Mouse (Mus musculus) MEL-GATA-1-ER (cell line): ENCODE data around the gene Pold4.

Experiments used
- DNase-seq: peaks from one replicate; pipeline ENCODE4 v3.0.0-alpha.2; 2012; ENCODE audit warnings: low read depth; ENCODE audit errors: extremely low read depth

Pold4 gene

DNA sequence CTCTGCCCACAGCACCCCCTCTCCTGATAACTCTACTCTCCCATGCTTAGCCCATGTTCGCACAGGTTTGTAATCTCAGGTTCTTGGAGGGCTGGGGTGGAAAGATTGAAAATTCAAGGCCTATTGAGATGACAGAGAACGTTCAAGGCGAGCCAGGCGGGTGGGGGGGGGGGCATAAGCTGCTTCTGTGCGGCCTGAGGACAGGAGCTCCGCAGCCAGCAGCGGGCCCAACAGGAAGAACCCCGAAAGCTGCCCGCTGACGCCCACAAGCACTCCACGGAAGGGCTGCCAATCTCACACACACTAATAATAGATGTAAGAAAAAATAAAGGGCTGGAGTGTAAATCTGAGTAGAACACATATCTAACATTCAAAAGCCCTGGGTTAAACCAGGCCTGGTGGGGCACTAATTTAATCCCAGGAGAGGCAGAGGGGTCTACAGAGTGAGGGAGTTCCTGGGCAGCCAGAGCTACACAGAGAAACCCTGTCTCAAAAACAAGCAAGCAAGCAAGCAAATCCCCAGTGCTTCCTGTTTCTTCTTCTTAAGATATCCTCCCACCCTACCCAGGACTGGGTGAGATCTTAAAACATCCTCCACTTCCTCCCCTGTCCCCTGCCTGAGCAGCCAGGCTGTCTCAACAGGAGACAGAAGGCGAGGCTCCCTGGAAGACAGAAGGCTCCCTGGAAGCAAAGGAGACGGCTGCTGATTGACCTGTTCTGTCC is 27.9 kb upstream of the Pold4 start:
- DNase-seq: no peak

DNA sequence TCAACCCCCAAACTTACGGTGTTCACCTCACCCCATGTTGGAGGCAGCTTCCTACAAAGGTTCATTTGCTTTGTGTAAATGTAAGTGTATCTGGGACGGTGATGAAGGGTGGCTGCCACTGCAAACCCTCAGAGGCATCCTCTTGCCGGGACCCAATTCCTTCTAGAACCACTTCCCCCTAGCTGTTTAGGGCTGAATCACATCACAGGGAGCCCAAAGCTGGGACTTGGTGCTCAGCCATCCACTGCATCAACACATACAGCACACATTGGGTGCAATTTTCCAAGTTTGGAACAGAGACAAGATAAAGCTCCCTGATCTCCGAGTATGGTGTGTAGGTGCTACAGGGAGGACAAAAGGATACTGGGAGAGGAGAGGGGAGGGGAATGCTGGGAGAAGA is 26.8 kb upstream of the Pold4 start:
- DNase-seq: no peak

DNA sequence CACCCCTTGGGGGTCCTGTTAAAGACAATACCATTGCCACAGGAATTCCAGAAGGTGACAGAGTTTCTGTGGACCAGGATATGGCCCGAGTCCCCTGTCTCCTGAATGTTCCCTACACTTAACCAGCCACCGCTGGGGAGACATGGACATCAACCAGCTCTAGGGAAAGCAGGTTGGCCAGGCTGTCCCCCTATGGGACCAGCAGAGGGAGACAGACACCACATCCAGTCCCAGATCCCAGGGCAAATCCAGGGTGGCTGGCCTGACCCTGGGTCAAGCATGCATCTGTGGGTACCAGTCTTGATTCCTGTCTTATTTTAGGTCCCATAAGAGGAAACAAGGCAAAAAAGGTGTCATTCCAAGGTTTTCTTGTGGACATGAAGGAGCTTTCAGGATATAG is 24.7 kb upstream of the Pold4 start:
- DNase-seq: no peak

DNA sequence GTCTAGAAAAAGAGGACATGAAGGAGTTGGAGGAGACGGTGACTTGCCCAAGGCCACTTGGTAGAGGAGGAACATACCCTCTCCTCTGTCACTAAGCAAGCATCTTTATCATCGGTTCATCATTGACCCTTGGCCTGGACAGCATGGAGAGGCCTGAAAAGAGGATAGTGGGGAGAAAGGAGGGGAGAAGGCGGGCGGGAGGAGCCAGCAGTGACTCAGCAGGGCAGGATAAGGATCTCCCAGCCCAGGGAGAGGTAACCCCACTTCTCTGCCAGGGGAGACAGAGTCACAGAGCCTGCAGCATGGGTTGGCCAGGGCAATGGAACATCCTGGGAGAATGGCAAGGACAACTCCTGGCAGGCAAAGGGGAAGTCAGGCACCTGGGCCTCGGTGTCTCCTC is 23.1 kb upstream of the Pold4 start:
- DNase-seq: no peak

DNA sequence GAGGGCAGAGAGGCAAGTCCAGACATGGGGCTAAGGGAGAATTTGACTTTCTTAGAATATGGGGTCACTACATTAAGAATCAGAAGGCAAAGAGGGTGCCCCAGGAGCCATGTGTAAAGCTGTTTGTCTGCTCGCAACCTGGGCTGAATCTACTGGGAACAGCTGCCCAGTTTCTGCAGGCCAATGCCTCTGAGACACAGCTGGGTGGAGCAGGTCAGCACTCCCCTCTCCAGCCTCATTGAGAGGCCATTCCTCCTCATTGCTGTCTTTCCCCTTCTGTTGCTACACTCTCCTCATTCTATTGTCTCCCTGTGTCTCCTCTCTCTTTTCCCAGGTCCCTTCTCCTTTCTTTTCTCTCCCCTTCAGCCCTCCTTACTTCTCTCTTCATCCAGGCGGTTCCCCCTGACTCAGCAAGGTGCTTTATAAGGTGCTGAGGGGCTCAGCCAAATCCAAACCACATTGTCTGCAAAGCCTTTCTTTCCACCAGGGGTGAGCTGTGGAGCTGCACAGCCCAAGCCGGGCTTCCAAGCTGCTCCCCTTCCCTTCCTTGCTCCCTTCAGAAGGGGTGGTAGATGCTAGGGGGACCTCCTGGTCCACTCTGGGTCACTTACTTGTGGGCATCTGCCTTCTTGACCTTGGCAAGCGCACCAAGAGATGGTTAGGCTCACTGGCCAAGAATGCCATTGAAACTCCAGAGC is 19.7 kb upstream of the Pold4 start:
- DNase-seq: no peak

DNA sequence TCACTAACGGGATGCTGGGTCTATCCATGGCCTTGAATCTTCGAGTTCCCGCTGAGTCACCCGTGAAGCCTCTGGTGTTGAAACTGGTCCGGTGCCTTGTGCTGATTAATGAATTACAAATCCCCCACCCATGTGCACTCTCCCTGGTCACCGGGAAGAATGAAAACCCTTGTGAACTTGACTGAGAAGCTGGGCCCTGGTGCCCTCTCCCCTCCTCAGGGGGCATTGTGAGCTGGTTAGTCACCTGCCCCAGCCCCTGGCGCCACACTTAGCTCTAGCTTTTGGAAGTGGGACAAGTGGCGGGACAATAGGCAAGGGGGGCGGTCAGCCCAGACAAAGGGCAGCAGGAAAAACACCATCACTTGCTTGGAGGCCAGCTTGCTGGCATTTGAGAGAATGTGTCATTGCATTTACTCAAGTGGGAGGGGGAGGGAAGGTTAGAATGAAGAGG is 18.1 kb upstream of the Pold4 start:
- DNase-seq: no peak

DNA sequence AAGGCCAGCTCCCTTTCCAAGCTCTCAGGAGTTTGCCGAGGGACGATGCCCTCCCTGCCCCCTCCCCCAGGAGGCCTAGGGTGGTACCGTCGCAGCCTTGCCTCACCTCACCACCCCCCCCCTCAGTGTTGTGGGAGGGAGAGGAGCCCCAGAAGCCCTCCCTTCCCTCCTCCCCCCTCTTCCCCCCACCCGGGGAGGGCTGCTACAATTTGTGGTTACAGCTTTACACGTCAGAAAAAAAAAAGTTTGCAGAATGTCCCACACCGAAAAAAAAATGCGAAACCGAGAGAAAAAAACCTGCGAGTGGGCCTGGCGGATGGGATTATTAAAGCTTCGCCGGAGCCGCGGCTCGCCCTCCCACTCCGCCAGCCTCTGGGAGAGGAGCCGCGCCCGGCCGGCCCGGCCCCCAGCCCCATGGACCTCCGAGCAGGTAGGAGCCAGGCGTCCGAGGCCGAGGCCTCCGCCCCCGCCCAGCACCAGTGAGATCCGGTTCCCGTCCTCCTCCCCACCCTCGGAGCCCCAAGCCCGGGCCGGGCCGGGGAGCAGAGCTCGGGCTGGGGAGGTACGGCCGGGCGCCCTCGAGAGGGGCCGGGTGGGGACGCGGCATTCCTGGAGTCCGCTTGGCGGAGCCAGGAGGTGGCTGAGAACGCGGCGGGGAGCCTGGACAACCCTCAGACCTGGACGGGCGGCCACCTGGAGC is 17.5 kb upstream of the Pold4 start, which contains the start of the genes Clcf1 and AC109138.7:
Gene Clcf1 (plus strand): TSS at position 168 of the 700 bp plus-strand sequence.
Gene AC109138.7 (plus strand): TSS at position 287 of the 700 bp plus-strand sequence.
- DNase-seq: no peak

DNA sequence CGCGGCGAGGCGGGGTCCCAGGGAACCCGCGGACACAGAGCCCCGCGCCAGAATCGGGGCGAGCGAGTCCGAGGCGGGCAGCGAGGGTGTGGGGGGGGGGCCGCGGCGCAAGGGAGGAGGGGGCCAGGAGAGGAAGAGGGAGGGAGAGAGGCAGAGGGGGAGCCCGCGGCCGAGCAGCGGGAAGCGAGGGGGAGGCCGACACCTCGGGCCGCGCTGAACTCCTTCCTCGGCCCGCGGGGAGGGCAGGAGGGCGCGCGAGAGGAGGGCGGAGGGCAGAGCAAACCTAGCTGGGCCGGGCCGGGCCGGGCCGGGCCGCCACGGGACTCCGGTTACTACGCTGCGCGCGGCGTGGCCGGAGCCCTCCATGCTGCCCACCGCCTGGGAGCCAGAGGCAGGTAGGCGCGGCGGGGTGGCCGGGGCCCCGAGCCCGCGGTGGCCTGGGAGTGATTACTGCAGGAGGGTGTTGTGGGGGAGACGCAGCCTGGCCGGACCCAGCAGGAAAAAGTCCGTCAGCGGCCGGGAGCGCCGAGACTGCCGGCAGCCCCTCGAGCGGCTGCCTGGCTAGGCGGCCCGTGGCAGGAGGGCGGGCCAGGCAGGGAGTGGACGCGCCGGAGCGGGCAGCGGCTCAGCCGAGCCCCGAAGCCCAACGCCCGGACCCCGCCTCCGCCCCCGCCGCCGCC is 16.8 kb upstream of the Pold4 start:
- DNase-seq: no peak

DNA sequence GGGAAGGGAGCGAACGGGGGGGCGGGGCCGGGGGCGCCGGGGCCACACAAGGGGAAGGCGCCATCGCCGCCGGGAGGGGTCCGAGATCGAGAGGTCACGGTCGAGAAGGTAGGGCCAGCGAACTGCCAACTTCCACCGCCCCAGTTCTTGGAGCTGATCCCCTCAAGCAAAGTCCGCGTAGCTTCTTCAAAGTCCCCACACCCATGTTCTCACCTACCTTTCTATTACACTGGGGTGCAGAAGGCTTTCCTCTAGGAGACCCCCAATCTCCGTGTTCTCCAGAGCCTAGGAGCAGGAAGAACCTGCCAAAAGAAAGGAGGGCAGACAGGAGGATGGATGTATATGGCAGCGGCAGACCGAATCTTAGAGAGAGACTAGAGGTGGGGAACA is 16.3 kb upstream of the Pold4 start:
- DNase-seq: no peak

DNA sequence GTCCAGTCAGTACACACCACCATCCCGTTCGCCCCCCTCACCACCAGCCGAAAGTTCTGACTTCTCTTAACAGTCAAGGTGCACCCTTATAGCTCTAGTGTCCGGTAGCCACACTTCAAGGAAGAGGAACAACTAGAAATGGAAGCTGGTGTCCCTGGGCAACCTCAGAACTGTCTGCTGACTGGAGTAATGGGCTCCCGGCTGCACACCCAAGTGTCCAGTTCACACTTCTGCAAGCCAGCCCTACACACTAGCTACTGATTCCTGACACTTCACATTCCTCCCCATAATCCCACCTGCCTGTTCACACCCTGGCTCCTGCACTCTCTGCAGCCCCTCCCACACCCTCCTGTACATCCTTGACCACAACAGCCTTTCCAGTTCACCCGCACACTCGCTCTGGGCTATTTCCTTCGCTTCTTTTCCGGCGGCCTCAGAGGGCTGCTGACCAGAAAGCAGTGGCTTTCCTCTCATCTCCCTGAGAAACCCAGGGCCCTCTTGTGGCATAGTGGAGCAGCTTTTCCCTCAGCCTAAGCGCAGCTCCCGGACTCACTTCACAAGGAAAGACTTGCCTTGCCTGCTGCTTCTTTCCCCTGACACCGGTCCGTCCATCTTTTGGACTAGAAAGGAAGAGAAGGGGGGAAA is 15.5 kb upstream of the Pold4 start:
- no peak for DNase-seq

DNA sequence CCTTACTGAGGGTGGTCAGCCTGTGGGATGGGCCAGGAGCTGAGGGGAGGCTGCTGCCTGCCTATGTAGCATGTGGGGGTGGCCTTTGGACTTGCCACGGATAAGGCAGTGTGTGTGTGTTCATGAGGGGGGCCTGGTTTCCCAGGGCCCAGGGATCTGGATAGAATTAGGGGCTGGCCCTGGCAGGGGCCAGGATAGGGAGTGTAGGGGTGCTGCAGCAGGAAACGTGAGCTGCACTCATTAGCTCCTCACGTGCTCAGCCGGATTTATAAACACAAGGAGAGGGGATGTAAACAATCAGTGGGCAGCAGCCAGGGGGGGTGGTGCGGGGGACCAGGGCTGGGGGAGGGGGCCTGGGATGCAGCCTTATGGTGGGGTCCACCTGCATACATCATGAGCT is 14.6 kb upstream of the Pold4 start:
- DNase-seq: no peak

DNA sequence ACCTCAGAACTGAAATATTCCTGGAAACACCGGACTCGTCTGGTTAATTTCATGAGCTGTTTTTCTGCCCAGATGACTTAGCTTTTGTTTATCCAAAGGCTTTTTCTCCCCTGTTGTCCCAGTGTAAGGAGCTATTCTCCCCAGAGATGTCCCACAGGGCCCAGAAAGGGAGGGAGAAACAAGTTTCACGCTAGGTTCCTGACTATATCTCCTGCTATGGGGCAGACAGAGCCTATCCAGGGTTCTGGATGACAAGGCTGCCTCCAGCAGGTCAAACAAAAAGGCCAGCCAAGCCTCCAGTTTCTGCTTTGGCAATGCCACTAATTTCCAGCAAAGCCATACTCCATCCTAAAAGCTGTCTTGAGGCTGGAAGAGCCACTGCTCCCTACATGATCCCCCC is 13.8 kb upstream of the Pold4 start:
- DNase-seq: no peak

DNA sequence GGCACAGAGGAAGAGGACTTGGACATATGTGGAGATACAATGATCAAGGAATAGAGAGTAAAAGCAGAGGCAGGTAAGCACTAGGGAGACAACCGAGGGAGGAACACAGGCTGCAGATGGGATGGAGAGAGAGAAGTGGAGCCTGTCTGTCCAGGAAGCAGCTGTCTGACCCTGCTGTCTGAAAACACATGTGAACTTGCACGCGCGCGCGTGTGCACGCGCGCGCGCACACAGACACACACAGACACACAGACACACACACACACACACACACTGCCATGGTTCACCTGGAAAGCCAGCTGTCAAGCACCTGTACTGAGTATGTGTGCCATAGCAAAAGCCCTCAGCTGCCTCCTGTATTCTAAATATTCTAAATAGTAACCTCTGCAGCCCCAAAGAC is 13.4 kb upstream of the Pold4 start:
- no peak for DNase-seq

DNA sequence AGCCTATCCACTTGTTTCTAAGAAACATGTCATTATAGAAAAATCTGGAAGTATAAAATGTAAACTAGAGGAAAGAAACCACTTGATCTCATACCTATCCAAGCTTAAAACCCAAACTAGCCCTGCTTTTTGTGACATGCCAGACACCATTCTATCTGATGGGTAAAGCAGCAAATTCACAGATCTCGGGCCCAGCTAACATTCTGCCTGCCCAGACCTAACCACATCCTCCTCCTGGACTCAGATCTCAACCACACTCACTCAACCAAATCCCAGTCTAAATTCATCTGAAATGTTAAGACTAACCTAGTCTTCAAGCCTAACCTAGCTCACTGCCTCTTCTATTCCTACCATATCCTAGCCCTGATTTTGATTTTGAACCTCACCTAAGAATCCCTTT is 12.9 kb upstream of the Pold4 start:
- no peak for DNase-seq

DNA sequence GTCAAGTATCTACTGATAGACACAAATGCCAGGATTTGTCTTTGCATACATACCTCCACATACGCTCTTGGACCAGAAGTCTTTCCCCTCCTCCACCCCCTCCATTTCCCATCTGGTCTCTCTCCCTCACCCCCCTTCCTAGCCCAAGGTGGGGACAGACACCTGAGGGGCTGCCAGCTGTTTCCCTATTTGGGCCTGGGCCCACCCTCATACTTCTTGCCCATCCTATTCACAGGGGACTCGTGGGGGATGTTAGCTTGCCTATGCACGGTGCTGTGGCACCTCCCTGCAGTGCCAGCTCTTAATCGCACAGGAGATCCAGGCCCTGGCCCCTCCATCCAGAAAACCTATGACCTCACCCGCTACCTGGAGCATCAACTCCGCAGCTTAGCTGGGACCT is 11.8 kb upstream of the Pold4 start:
- DNase-seq: no peak

DNA sequence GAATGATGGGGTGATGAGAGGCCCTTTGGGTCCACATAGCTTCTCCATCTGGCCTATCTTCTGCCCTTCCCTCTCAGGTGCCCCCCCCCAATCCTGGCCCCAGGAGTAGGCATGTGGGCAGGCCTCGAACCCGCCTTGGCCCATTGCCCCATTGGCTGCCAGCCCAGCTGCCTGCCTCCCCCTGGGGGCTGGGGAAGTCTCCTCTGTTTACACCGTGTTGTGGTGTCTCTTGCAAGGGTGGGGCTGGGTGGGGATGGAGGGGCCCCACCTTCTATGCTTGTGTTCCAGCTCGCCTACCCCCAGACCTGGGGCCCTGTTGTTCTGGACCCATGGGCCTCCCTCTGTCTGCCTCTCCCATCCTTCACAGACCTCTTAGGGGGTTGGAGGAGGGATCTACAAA is 11.3 kb upstream of the Pold4 start:
- DNase-seq: no peak

DNA sequence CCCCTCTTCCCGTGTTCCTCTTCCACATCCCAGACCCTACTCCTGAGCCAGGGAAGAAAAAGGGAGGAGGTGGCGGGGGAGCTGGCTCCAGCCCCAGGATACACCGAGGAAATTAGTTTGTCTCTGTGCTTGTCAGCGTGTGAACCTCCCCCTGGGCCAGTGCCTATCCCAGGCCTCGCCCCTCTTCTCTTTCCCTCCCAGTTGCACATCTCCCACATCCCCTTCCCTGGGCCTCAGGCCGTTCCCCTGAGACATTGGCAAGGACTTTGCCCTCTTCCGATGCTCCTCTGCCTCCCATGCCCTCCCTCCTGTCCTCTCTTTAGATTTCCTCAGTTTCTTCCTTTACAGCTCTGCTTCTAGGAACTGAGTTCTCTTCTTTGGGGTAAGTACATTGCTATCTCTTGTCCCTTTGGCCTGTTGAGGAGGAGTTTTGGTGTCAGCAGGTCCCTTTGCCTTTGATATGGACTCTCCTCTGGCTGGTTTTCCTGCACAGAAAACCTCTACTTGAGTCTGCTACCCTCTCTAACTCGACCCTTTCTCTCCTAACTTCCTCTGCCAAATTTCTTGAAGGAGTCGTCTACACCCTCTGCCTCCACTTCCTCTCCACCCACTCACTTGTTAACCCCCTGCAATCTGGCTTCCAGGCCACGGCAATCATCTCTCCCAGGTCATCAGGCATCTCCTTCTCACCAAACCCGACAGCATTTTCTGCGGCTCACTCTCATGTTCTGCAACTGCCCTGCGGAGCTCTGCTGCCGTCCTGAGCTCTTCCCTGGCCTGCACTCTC is 10.5 kb upstream of the Pold4 start:
- DNase-seq: no peak

DNA sequence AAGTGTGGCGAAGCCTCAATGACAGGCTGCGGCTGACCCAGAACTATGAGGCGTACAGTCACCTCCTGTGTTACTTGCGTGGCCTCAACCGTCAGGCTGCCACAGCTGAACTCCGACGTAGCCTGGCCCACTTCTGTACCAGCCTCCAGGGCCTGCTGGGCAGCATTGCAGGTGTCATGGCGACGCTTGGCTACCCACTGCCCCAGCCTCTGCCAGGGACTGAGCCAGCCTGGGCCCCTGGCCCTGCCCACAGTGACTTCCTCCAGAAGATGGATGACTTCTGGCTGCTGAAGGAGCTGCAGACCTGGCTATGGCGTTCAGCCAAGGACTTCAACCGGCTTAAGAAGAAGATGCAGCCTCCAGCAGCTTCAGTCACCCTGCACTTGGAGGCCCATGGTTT is 9.5 kb upstream of the Pold4 start:
- no peak for DNase-seq

DNA sequence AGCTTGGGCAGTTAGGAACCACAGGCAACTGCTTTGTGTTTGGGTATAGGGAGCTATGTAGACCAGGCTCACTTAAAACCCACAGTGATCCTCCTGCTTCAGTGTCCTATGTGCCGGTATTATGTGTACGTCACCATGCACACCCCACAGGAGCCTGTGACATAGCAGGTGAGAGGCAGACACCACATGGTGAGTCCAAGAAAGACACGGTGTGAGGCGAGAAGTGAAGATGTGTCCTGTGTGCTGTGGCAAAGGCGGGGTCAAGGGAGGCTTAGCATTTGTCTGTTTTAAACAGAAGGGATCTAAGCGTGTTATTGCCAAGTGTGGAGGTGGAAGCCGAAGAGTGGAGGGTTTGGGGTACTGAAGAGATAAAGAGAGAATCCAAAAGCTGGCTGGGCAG is 4.9 kb upstream of the Pold4 start:
- no peak for DNase-seq

DNA sequence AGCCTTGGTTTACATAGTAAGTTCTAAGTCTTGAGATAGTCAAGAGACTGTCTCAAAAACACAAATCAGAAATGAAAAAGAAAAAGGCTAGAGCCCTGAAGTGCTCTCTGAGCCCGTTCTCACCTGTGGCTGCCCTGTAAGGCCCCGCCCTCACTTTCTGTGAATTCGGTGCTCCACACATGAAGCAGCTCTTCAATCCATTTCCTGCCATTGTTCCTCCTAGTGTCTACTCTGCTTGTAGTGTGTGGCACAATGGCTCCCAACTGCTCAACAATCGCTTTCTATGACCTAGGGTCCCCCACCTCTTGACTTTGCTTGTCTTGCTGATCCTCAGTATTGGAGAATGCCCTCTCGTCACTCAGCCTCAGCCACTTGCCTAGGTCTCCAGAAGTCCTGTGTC is 4.3 kb upstream of the Pold4 start:
- DNase-seq: no peak
